Mouse (Mus musculus): Measurements from ENCODE around the gene Zfp689. TPM values are rescaled to one million over a fixed set of nuclear protein-coding genes. Genes with fewer than 3 reads are reported as not detected.
A peak's percentile ranks its signal among the peaks of the same experiment; 100 is the strongest.

Gene Zfp689
- total and polyA plus RNA-seq, 2 experiments from 2014 or later: 7.7 to 8.0 TPM

DNA sequence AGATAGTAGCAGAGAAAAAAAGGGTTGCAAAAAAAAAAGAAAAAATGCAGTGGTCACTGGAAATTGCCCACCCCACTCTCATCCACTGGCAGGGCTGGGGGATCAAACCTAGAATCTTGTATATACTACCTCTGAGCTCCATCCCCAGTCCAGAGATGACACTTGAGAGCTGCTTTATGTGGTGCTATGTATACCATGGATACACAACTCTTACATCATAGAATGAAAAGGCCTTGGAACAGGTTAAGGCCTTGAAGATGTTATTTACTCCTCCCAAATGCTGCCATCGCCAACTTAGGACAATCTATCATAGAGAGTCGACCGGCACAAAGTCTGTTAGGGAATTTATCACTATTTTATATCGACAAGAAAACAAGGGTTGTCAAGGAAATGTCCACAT is 27.9 kb upstream of the Zfp689 start:
- ATAC-seq (ENCODE audit: low FRiP score) (no peak), DNase-seq (ENCODE audit: low spot score) (no peak)
- Histone ChIP-seq H3K4me2 (ENCODE audit: low read depth, low read length, poor library complexity, severe bottlenecking) (no peak overlapping the region; the same call in 1 of the 2 replicates), H3K4me3 (ENCODE audit: low read depth, low read length) (no peak overlapping the region), H3K27ac (ENCODE audit: low read depth, low read length) (no peak overlapping the region), H3K36me3 (ENCODE audit: insufficient read depth, low read length) (peaks cover 34% of the 10 kb centered on the region), H3K4me1 (ENCODE audit: insufficient read depth, low read length) (peaks cover 9% of the 10 kb centered on the region; the same call in 1 of the 2 replicates), H3K9ac (replicated peaks; ENCODE audit: low read length, poor library complexity, severe bottlenecking) (no peak overlapping the region), H3K27me3 (ENCODE audit: insufficient read depth, low read length) (no peaks in the 10 kb centered on the region), H3K9me3 (ENCODE audit: low read length) (no peaks in the 10 kb centered on the region)
- TF ChIP-seq CTCF (IDR thresholded peaks at IDR 0.05): no peak
- 84% methylated on average over 4 of the region's 4 CpGs for WGBS

GRCm38 (mm10) chr7:127476336-127476735 is 27.4 kb upstream of the Zfp689 start:
- Histone ChIP-seq H3K4me3 (ENCODE audit: low read depth, low read length) (no peak overlapping the region), H3K36me3 (ENCODE audit: insufficient read depth, low read length) (peaks cover 34% of the 10 kb centered on the region), H3K4me1 (ENCODE audit: insufficient read depth, low read length) (peaks cover 9% of the 10 kb centered on the region; the same call in 1 of the 2 replicates), H3K4me2 (ENCODE audit: low read depth, low read length, poor library complexity, severe bottlenecking) (no peak overlapping the region), H3K9me3 (ENCODE audit: low read length) (no peaks in the 10 kb centered on the region), H3K27me3 (ENCODE audit: insufficient read depth, low read length) (no peaks in the 10 kb centered on the region), H3K27ac (ENCODE audit: low read depth, low read length) (no peak overlapping the region), H3K9ac (replicated peaks; ENCODE audit: low read length, poor library complexity, severe bottlenecking) (no peak overlapping the region)
- no peak for DNase-seq (ENCODE audit: low spot score)
- TF ChIP-seq CTCF (IDR thresholded peaks at IDR 0.05): no peak
- no peak for ATAC-seq (ENCODE audit: low FRiP score)
- 95% methylated on average over 11 of the region's 11 CpGs for WGBS

DNA sequence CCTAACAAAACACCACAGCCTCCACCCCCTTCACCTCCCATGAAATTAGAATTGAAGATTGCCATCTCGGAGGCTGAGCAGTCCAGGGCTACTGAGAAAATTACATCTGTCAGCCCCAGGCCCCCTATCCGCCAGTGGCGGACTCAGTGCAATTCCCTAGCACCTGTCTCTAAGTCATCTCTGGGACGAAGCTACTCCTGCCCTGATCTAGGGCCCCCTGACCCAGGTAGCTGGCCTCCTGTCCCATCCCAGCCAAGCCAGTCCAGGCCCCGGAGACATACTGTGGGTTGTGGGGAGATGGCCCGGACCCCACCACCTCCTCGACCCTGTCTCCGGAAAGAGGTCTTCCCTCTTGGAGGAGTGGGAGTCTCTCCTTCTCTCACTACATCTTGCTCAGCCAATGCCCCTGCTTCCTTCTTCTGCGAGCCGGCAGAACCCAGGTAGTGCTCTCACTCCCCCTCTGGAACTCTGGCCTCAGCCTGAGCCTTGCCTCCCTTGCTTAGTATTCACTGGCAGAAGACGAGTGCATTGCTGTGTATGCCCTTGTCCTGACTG is 26.3 kb upstream of the Zfp689 start:
- Histone ChIP-seq H3K27ac (ENCODE audit: low read depth, low read length) (no peak overlapping the region), H3K4me3 (ENCODE audit: low read depth, low read length) (no peak overlapping the region), H3K9ac (replicated peaks; ENCODE audit: low read length, poor library complexity, severe bottlenecking) (no peak overlapping the region), H3K4me1 (ENCODE audit: insufficient read depth, low read length) (peaks cover 5% of the 10 kb centered on the region; the same call in 1 of the 2 replicates), H3K4me2 (ENCODE audit: low read depth, low read length, poor library complexity, severe bottlenecking) (no peak overlapping the region), H3K9me3 (ENCODE audit: low read length) (no peaks in the 10 kb centered on the region), H3K36me3 (ENCODE audit: insufficient read depth, low read length) (peaks cover 34% of the 10 kb centered on the region), H3K27me3 (ENCODE audit: insufficient read depth, low read length) (no peaks in the 10 kb centered on the region)
- DNase-seq (ENCODE audit: low spot score) (no peak), ATAC-seq (ENCODE audit: low FRiP score) (no peak)
- 94% methylated on average over 11 of the region's 11 CpGs for WGBS
- TF ChIP-seq CTCF (IDR thresholded peaks at IDR 0.05): no peak

GRCm38 (mm10) chr7:127474378-127475070 is 25.6 kb upstream of the Zfp689 start:
- H3K4me1 ChIP-seq (ENCODE audit: insufficient read depth, low read length): no peaks in the 10 kb centered on the region
- H3K27ac ChIP-seq (ENCODE audit: low read depth, low read length): no peak overlapping the region
- H3K4me3 ChIP-seq (ENCODE audit: low read depth, low read length): no peak overlapping the region
- ATAC-seq (ENCODE audit: low FRiP score) (no peak), DNase-seq (ENCODE audit: low spot score) (no peak)
- H3K9ac ChIP-seq (replicated peaks; ENCODE audit: low read length, poor library complexity, severe bottlenecking): no peak overlapping the region
- 74% methylated on average over 6 of the region's 6 CpGs for WGBS
- no peaks in the 10 kb centered on the region for H3K9me3 ChIP-seq (ENCODE audit: low read length)
- no peak overlapping the region for H3K4me2 ChIP-seq (ENCODE audit: low read depth, low read length, poor library complexity, severe bottlenecking)
- no peaks in the 10 kb centered on the region for H3K27me3 ChIP-seq (ENCODE audit: insufficient read depth, low read length)
- peaks cover 30% of the 10 kb centered on the region for H3K36me3 ChIP-seq (ENCODE audit: insufficient read depth, low read length)
- no peak for TF ChIP-seq CTCF (IDR thresholded peaks at IDR 0.05)

DNA sequence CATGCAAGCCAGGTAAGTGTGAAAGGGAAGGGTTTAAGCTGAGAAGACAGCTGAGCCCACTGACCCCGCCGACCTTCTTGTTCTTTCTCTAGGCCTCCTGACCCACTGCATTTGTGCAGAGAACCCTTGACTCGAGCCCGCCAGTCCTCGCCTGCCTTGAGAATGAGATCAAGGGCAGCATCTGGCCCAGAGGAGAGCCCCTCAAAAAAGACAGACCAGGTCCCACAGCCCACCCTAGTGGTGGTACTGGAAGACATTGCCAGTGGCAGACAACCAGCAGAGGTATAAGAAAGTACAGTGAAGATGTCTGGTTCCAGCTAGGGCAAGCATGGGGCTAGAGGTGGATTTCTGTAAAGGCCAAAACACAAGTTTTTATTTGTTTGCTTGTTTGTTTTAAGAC is 24.7 kb upstream of the Zfp689 start:
- peak; percentile 22 for DNase-seq (ENCODE audit: low spot score)
- Histone ChIP-seq H3K4me3 (ENCODE audit: low read depth, low read length) (no peak overlapping the region), H3K9me3 (ENCODE audit: low read length) (no peaks in the 10 kb centered on the region), H3K4me2 (ENCODE audit: low read depth, low read length, poor library complexity, severe bottlenecking) (no peak overlapping the region), H3K9ac (replicated peaks; ENCODE audit: low read length, poor library complexity, severe bottlenecking) (no peak overlapping the region), H3K27me3 (ENCODE audit: insufficient read depth, low read length) (no peaks in the 10 kb centered on the region), H3K36me3 (ENCODE audit: insufficient read depth, low read length) (peaks cover 30% of the 10 kb centered on the region), H3K4me1 (ENCODE audit: insufficient read depth, low read length) (no peaks in the 10 kb centered on the region), H3K27ac (ENCODE audit: low read depth, low read length) (no peak overlapping the region)
- TF ChIP-seq CTCF (IDR thresholded peaks at IDR 0.05): peak; percentile 59
- WGBS: 73% methylated on average over 5 of the region's 5 CpGs
- ATAC-seq (ENCODE audit: low FRiP score): no peak

- peak; percentile 46 for DNase-seq (ENCODE audit: low spot score)
- 3% methylated on average over 7 of the region's 7 CpGs for WGBS
- no peak for TF ChIP-seq CTCF (IDR thresholded peaks at IDR 0.05)
- H3K9ac ChIP-seq (replicated peaks; ENCODE audit: low read length, poor library complexity, severe bottlenecking): peak overlapping the region; percentile 96
- no peaks in the 10 kb centered on the region for H3K9me3 ChIP-seq (ENCODE audit: low read length)
- peak overlapping the region; percentile 94 for H3K27ac ChIP-seq (ENCODE audit: low read depth, low read length)
- no peaks in the 10 kb centered on the region for H3K4me1 ChIP-seq (ENCODE audit: insufficient read depth, low read length)
- peak overlapping the region; percentile 81 for H3K4me3 ChIP-seq (ENCODE audit: low read depth, low read length)
- no peak for ATAC-seq (ENCODE audit: low FRiP score)
- peak overlapping the region; percentile 80 for H3K4me2 ChIP-seq (ENCODE audit: low read depth, low read length, poor library complexity, severe bottlenecking)
- H3K36me3 ChIP-seq (ENCODE audit: insufficient read depth, low read length): peaks cover 30% of the 10 kb centered on the region
- H3K27me3 ChIP-seq (ENCODE audit: insufficient read depth, low read length): no peaks in the 10 kb centered on the region
Measured at GRCm38 (mm10) chr7:127472060-127472459, 23.1 kb upstream of the Zfp689 start.
